In the genomic region with DNA sequence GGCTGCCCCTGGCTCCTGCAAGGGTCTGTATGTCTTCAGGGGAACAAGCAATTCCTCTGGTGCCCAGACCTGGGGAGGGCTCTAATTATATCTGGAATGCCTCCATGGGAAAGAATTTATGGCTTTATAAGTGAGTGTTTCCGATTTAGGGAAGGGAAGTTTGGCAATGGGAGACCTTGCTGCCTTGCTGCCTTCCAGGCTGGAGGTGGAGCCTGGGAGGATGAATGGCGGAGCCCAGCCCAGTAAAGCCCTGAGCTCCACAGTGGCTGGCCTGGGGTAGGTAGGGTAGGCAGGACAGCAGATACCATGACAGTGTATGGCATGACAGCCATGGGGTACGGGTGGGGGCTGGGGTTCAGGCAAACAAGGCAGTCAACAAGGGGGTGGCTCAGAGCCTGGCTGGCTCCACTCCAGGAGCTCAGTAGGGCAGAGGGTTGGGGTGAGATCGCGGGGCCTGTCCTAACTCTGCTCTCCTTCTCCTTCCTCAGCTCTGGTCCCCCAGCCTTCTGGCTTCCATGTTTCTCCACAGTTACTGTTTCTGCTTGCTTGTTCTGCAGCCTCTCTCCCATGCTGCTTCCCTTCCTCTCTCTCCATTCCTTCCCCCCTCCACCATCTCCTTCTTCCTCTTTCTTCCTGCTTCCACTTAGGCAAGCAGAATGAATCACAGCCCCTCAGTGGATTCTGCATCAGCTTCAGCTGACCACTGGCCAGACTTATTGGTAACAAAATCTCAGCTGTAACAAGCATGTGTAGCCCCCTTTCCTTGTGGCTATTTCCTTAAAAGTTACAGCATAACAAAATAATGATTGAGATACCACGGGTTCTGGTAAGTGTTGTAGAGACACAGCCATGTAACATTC, we compare ENCODE assay signal across 13 mouse cellular contexts.
A peak's percentile ranks its signal among the peaks of the same experiment; 100 is the strongest.
DNase-seq lines count a peak whose midpoint lies in the region; ATAC-seq lines count a peak whose summit lies in the region.
"Had no signal": no experiment of that assay in that cellular context is flagged by ENCODE, and none has a peak within 500 bp of the region (broad histone marks: within the 10 kb centered on the region; RNA-seq: fewer than 3 reads in every experiment).

No protein-coding gene starts in this region.

- H3K4me2 ChIP-seq in embryonic facial prominence, embryonic 13.5 days, result 0 out of 2 replicates have a peak overlapping the region, but pooled peaks have one; percentile 3
- H3K4me2 ChIP-seq: forebrain, embryonic 13.5 days; hindbrain, embryonic 15.5 days had no signal

- no peak for DNase-seq in embryonic facial prominence, embryonic 10.5 days (ENCODE audit: low spot score)
- DNase-seq in kidney, postnatal 25 days, result peak; percentile 18 to 49
- no peak for DNase-seq in kidney, adult 8-10 months
- DNase-seq in adipocyte (ENCODE audit: low spot score), result peak; percentile 68
- DNase-seq in left cerebral cortex, postnatal 25 days (ENCODE audit: low spot score in 2 of 2), result no peak
- no peak for DNase-seq in ovary, adult 18-20 months (ENCODE audit: low spot score)
- DNase-seq: thymus, postnatal 14 days had no signal

- ATAC-seq in embryonic facial prominence, embryonic 13.5 days (ENCODE audit: insufficient number of reproducible peaks, insufficient read depth, low FRiP score, low TSS enrichment, low read depth), result no peak
- ATAC-seq: forebrain, embryonic 13.5 days had no signal

- WGBS in embryonic facial prominence, embryonic 13.5 days, result 59% methylated on average over 6 of the region's 6 CpGs
- WGBS in embryonic facial prominence, embryonic 10.5 days, result 82% methylated on average over 6 of the region's 6 CpGs
- 78% methylated on average over 6 of the region's 6 CpGs for WGBS in macrophage (ENCODE audit: missing documents)

- no peak overlapping the region for H3K9ac ChIP-seq in embryonic facial prominence, embryonic 13.5 days
- H3K9ac ChIP-seq: forebrain, embryonic 13.5 days; hindbrain, embryonic 15.5 days; liver, embryonic 14.5 days had no signal

- no peaks in the 10 kb centered on the region for H3K79me2 ChIP-seq in macrophage (ENCODE audit: inconsistent target)

- H3K9me3 ChIP-seq in embryonic facial prominence, embryonic 13.5 days, result no peaks in the 10 kb centered on the region
- H3K9me3 ChIP-seq in embryonic facial prominence, embryonic 10.5 days, result no peaks in the 10 kb centered on the region
- H3K9me3 ChIP-seq: forebrain, embryonic 13.5 days; hindbrain, embryonic 15.5 days had no signal

- H3K27me3 ChIP-seq in embryonic facial prominence, embryonic 13.5 days, result no peaks in the 10 kb centered on the region
- no peaks in the 10 kb centered on the region for H3K27me3 ChIP-seq in embryonic facial prominence, embryonic 10.5 days (replicated peaks; ENCODE audit: low read depth, poor library complexity, severe bottlenecking)
- H3K27me3 ChIP-seq: forebrain, embryonic 13.5 days; hindbrain, embryonic 15.5 days had no signal

- H3K4me3 ChIP-seq in embryonic facial prominence, embryonic 13.5 days, result no peak overlapping the region
- H3K4me3 ChIP-seq in embryonic facial prominence, embryonic 10.5 days, result no peak overlapping the region
- H3K4me3 ChIP-seq in macrophage (ENCODE audit: inconsistent target), result no peak overlapping the region
- H3K4me3 ChIP-seq: forebrain, embryonic 13.5 days; hindbrain, embryonic 15.5 days; layer of hippocampus, adult 2 months had no signal

- H3K36me3 ChIP-seq in embryonic facial prominence, embryonic 13.5 days, result no peaks in the 10 kb centered on the region
- H3K36me3 ChIP-seq in embryonic facial prominence, embryonic 10.5 days (replicated peaks), result no peaks in the 10 kb centered on the region
- no peaks in the 10 kb centered on the region for H3K36me3 ChIP-seq in macrophage (ENCODE audit: inconsistent target)
- H3K36me3 ChIP-seq: hindbrain, embryonic 15.5 days had no signal

- intact Hi-C loops in left cerebral cortex, postnatal 25 days (cut with DNase I), result no loop called here

- peaks cover 64% of the 10 kb centered on the region for H3K4me1 ChIP-seq in embryonic facial prominence, embryonic 13.5 days
- peaks cover 73% of the 10 kb centered on the region for H3K4me1 ChIP-seq in embryonic facial prominence, embryonic 10.5 days

- peak overlapping the region; percentile 18; the same call in 1 of the 2 replicates for H3K27ac ChIP-seq in embryonic facial prominence, embryonic 13.5 days
- no peak overlapping the region for H3K27ac ChIP-seq in embryonic facial prominence, embryonic 10.5 days (replicated peaks)
- peak overlapping the region; percentile 81 for H3K27ac ChIP-seq in macrophage
- H3K27ac ChIP-seq: forebrain, embryonic 13.5 days; hindbrain, embryonic 15.5 days; layer of hippocampus, adult 2 months; liver, embryonic 14.5 days had no signal

Comparison
In these comparisons a context has a peak if more than half of its experiments do, and no peak if none do; other contexts are left out.
1. DNase-seq: peak in kidney, postnatal 25 days (2 of 2) and adipocyte (single experiment); none in embryonic facial prominence, embryonic 10.5 days (single experiment), kidney, adult 8-10 months (0 of 2), left cerebral cortex, postnatal 25 days (0 of 2) and ovary, adult 18-20 months (single experiment).